Mouse (Mus musculus): ENCODE measurements at regions not wholly inside any gene's neighbourhood (a gene's known extent, or its start where the extent isn't known, plus 50 kb on each side); places are given as distances from the start of the nearest gene placed in this dataset.

DNA sequence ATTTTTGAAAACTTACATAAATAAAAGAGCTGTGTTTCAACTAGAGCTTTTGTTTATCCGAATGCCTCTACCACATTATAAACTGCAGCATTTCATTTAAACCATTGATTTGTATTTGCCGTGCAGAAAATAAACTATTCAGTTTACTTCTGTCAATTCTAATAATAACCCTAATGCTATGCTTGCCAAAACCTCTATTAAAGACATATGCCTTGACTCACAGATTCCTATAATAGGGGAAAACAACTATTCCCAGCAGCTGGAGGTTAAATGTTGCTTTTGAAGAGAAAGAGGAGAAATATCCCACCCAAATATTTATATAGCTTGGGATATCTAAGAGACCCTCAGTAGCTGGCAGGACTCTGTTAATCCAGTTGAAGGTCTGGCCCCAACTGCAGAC, 340.4 kb upstream of the Ptger4 start:
- Histone ChIP-seq H3K4me3 (replicated peaks; ENCODE audit: control insufficient read depth, low read depth, low read length) (no peak overlapping the region), H3K4me1 (ENCODE audit: control insufficient read depth, insufficient read depth, low read length) (no peaks in the 10 kb centered on the region), H3K27ac (ENCODE audit: control insufficient read depth, insufficient read depth, low read depth, low read length, poor library complexity) (no peak overlapping the region)
- no peak for TF ChIP-seq POLR2A (IDR thresholded peaks at IDR 0.05; ENCODE audit: borderline replicate concordance, control insufficient read depth, low read depth, low read length)
- no peak for TF ChIP-seq CTCF (IDR thresholded peaks at IDR 0.05; ENCODE audit: control insufficient read depth, insufficient read depth, low read length)
- WGBS, result 83% methylated on average over 2 of the region's 2 CpGs

DNA sequence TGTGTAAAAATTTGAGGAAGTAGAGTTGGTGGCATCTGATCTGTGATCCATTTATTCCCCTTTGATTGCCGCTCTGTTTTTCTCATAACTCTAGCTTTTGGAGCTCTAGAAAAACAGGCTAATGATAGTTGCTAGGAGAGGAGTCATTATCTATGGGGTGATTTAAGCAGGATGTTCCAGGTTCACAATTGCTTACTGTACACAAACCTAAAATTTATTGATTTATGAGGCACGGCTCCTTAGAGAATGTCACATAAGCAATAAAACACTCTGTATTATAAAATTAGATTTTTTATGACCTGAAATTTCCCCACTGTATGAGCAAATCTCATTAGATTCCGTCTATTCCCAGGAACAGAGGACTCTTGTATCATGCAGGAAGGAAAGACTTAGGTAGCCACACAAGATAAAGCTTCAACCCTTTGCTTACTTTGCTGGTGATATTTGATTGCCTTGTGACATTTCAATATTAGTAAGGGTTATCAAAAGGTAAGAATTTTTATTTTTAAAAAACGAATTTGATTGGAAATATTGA, 360.8 kb upstream of the Ptger4 start:
- Histone ChIP-seq H3K27ac (ENCODE audit: control insufficient read depth, insufficient read depth, low read depth, low read length, poor library complexity) (no peak overlapping the region), H3K4me1 (ENCODE audit: control insufficient read depth, insufficient read depth, low read length) (no peaks in the 10 kb centered on the region; the same call in 1 of the 2 replicates), H3K4me3 (replicated peaks; ENCODE audit: control insufficient read depth, low read depth, low read length) (no peak overlapping the region)
- TF ChIP-seq POLR2A (IDR thresholded peaks at IDR 0.05; ENCODE audit: borderline replicate concordance, control insufficient read depth, low read depth, low read length), result no peak
- TF ChIP-seq CTCF (IDR thresholded peaks at IDR 0.05; ENCODE audit: control insufficient read depth, insufficient read depth, low read length), result no peak
- 65% methylated on average over 4 of the region's 4 CpGs for WGBS

DNA sequence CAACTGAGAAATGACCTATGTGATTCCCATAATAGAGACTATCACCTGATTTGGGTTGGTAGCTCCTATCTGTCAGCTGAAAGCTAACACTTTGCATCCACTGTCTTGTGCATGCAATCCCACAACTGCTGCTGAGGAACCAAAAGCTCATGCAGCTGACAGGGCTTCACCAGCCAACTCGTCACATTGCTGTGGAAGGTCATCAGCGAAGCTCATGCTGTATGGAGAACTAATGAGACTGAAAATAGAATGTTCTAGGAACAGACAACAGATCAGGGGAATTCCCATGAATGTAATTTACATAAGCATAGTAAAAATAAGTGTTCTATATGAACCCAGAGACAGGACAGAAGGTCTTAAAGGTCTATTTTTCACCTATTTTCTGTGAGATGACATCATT, 363.5 kb upstream of the Ptger4 start:
- Histone ChIP-seq H3K4me1 (ENCODE audit: control insufficient read depth, insufficient read depth, low read length) (no peaks in the 10 kb centered on the region; the same call in 1 of the 2 replicates), H3K4me3 (replicated peaks; ENCODE audit: control insufficient read depth, low read depth, low read length) (no peak overlapping the region), H3K27ac (ENCODE audit: control insufficient read depth, insufficient read depth, low read depth, low read length, poor library complexity) (no peak overlapping the region)
- TF ChIP-seq CTCF (IDR thresholded peaks at IDR 0.05; ENCODE audit: control insufficient read depth, insufficient read depth, low read length) (no peak), POLR2A (IDR thresholded peaks at IDR 0.05; ENCODE audit: borderline replicate concordance, control insufficient read depth, low read depth, low read length) (no peak)
- WGBS, result 66% methylated on average over 2 of the region's 2 CpGs

DNA sequence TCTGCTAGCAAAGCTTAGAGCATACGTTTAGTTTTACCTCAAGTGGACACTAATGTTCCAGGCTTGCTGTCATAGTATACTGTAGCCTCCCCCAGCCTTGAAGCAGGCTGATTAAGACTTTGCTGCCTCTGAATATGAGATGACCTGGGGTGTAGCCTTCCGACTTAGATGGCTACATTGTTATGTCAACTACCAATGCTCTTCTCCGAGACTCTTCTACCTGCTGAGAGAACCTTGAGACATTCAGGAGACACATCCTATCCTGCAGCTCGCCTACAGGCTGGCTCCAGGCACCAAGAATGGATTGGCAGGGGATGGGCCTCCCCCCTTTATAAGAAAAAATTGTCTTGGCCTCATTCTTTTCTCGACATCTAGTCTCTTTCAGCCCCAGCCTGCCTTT, 379.0 kb upstream of the Ptger4 start:
- Histone ChIP-seq H3K4me3 (replicated peaks; ENCODE audit: control insufficient read depth, low read depth, low read length) (no peak overlapping the region), H3K27ac (ENCODE audit: control insufficient read depth, insufficient read depth, low read depth, low read length, poor library complexity) (no peak overlapping the region), H3K4me1 (ENCODE audit: control insufficient read depth, insufficient read depth, low read length) (no peaks in the 10 kb centered on the region)
- TF ChIP-seq CTCF (IDR thresholded peaks at IDR 0.05; ENCODE audit: control insufficient read depth, insufficient read depth, low read length) (no peak), POLR2A (IDR thresholded peaks at IDR 0.05; ENCODE audit: borderline replicate concordance, control insufficient read depth, low read depth, low read length) (no peak)
- WGBS, result 80% methylated on average over 5 of the region's 5 CpGs

DNA sequence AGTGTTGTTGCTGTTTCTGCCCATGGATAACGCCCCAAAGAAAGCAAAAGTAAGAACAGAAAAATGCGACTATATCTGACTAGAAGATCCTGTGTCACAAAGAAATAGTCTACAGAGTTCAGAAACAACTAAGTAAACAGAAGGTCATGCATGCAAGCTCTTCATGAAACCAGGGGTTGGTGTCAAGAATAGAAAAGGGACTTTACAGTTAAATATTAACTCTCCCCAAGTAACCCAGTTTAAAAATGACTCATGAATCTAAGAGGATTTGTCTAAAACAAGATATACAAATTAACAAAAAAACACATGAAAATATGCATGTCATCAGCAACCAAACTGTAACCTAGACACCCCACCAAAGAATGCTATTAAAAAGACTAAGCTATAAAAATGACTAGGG, 381.4 kb upstream of the Ptger4 start:
- WGBS, result 76% methylated on average over 2 of the region's 2 CpGs
- Histone ChIP-seq H3K4me3 (replicated peaks; ENCODE audit: control insufficient read depth, low read depth, low read length) (no peak overlapping the region), H3K27ac (ENCODE audit: control insufficient read depth, insufficient read depth, low read depth, low read length, poor library complexity) (no peak overlapping the region), H3K4me1 (ENCODE audit: control insufficient read depth, insufficient read depth, low read length) (no peaks in the 10 kb centered on the region)
- no peak for TF ChIP-seq POLR2A (IDR thresholded peaks at IDR 0.05; ENCODE audit: borderline replicate concordance, control insufficient read depth, low read depth, low read length)
- TF ChIP-seq CTCF (IDR thresholded peaks at IDR 0.05; ENCODE audit: control insufficient read depth, insufficient read depth, low read length), result no peak

DNA sequence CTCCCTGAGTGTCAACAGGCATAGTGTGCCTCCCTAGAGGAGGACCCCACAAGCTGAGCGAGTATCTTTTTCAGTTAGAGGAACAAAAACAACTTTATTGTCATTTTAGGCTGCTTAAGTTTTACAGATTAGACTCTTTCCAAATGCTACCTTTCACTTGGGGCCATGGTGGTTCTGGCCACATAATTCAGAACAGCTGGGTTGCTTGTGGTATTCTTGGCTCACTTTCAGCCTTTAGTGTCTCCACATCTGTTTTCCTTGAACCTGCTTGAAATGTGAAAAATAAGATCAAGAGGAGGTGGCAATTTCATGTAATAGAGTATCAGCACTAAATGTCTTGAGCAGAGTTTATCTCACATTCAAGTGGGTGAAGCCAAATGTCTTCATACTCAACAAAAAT, 402.7 kb upstream of the Ptger4 start:
- no peak overlapping the region for H3K4me3 ChIP-seq (replicated peaks; ENCODE audit: control insufficient read depth, low read depth, low read length)
- WGBS, result 65% methylated on average over 1 of the region's 1 CpGs
- no peak overlapping the region for H3K27ac ChIP-seq (ENCODE audit: control insufficient read depth, insufficient read depth, low read depth, low read length, poor library complexity)
- no peaks in the 10 kb centered on the region for H3K4me1 ChIP-seq (ENCODE audit: control insufficient read depth, insufficient read depth, low read length)
- TF ChIP-seq POLR2A (IDR thresholded peaks at IDR 0.05; ENCODE audit: borderline replicate concordance, control insufficient read depth, low read depth, low read length) (no peak), CTCF (IDR thresholded peaks at IDR 0.05; ENCODE audit: control insufficient read depth, insufficient read depth, low read length) (no peak)

DNA sequence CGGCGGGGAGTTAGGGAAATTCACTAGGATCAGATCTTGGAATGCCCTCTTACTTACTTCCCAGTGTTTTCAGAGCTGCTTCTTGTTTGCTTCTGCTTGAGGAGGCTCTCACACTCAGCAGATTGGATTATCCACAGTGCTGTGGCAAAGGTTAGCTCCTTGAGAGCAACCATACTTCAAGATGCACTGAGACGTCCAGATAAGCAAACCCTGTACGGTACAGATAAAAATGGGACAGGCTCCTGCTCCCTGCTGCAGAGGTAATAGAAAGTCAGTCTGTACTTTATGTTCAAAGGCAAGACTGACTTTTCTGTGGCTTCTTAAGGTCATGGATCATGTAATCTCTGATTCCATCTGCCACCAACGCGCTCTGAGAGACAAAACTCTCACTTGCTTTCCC, 414.8 kb upstream of the Ptger4 start:
- TF ChIP-seq CTCF (IDR thresholded peaks at IDR 0.05; ENCODE audit: control insufficient read depth, insufficient read depth, low read length) (no peak), POLR2A (IDR thresholded peaks at IDR 0.05; ENCODE audit: borderline replicate concordance, control insufficient read depth, low read depth, low read length) (no peak)
- Histone ChIP-seq H3K4me1 (ENCODE audit: control insufficient read depth, insufficient read depth, low read length) (no peaks in the 10 kb centered on the region), H3K27ac (ENCODE audit: control insufficient read depth, insufficient read depth, low read depth, low read length, poor library complexity) (no peak overlapping the region), H3K4me3 (replicated peaks; ENCODE audit: control insufficient read depth, low read depth, low read length) (no peak overlapping the region)
- 67% methylated on average over 6 of the region's 6 CpGs for WGBS

DNA sequence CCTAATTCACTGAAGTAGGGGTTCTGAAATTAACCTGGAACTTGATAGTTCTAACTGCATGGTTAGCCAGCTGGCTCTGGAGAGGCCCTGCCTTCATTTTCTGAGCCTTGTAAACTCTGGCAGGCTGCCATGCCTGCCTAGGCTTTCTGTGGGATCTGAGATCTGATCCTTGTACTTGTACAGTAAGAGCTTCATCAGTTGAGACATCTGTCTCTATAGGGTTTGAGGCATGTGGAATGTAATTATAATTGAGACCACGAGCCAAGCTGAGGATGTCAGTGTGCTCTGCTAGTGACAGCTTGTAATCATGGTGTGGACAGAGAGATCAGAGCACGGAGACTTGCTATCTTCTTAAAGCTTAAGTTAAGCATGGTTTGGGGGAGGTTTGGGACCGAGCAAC, 416.8 kb upstream of the Ptger4 start:
- TF ChIP-seq CTCF (IDR thresholded peaks at IDR 0.05; ENCODE audit: control insufficient read depth, insufficient read depth, low read length), result no peak
- TF ChIP-seq POLR2A (IDR thresholded peaks at IDR 0.05; ENCODE audit: borderline replicate concordance, control insufficient read depth, low read depth, low read length), result no peak
- Histone ChIP-seq H3K4me3 (replicated peaks; ENCODE audit: control insufficient read depth, low read depth, low read length) (no peak overlapping the region), H3K4me1 (ENCODE audit: control insufficient read depth, insufficient read depth, low read length) (no peaks in the 10 kb centered on the region), H3K27ac (ENCODE audit: control insufficient read depth, insufficient read depth, low read depth, low read length, poor library complexity) (no peak overlapping the region)
- WGBS, result 55% methylated on average over 3 of the region's 3 CpGs

DNA sequence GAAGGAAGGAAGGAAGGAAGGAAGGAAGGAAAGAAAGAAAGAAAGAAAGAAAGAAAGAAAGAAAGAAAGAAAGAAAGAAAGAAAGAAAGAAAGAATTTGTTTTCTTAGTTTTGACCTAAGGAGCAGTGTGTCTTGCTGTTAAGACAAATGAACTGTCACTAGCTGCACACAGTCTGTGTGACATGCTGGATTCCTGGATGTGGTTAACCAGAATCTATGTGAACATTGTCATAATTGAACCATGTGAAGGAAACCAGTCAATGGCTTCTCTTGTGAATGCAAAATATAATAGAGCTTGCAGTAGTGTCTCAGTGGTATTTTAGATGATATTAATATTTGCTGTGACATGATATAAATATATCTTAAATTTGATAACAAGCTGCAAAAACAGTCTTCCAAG, 427.8 kb upstream of the Ptger4 start:
- TF ChIP-seq CTCF (IDR thresholded peaks at IDR 0.05; ENCODE audit: control insufficient read depth, insufficient read depth, low read length), result no peak
- TF ChIP-seq POLR2A (IDR thresholded peaks at IDR 0.05; ENCODE audit: borderline replicate concordance, control insufficient read depth, low read depth, low read length), result no peak
- H3K27ac ChIP-seq (ENCODE audit: control insufficient read depth, insufficient read depth, low read depth, low read length, poor library complexity), result no peak overlapping the region
- no peaks in the 10 kb centered on the region for H3K4me1 ChIP-seq (ENCODE audit: control insufficient read depth, insufficient read depth, low read length)
- H3K4me3 ChIP-seq (replicated peaks; ENCODE audit: control insufficient read depth, low read depth, low read length), result no peak overlapping the region

Measured in bone marrow, adult 2 months (tissue).